Mouse (Mus musculus): ENCODE results near the gene Myh6. TPM values are rescaled to one million over a fixed set of nuclear protein-coding genes. Genes with fewer than 3 reads are reported as not detected.

Gene Myh6
- polyA plus RNA-seq, 1 experiment from 2014 or later: 179 TPM

DNA sequence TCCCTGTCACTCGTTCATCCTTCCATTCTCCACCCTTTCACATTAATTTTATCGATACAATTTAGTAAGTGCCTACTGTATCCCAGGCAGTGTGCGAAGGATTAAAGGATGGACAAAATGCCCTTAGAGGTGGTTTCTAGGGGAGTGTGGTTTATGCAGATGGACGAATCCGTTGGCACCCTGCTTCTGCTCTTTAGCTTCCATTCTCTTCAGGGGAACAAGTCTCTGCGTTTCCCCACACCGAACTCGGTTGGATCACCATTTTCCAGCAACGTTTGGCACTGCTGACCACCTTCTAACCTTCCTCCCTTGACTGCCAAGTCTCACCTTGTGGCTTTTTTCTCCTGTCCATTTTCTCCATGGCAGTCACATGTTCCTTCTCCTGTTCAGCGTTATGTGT, 53.4 kb downstream of the Myh6 start:
- Histone ChIP-seq H3K4me2 (ENCODE audit: low read depth, low read length) (peak overlapping the region; percentile 99), H3K9ac (ENCODE audit: low read length) (peak overlapping the region; percentile 91), H3K27ac (ENCODE audit: low read length) (peak overlapping the region; percentile 68; the same call in 1 of the 2 replicates), H3K4me3 (ENCODE audit: low read length) (peak overlapping the region; percentile 83), H3K36me3 (ENCODE audit: control insufficient read depth, insufficient read depth, low read length) (peaks cover 2% of the 10 kb centered on the region; the same call in 1 of the 2 replicates), H3K27me3 (ENCODE audit: control insufficient read depth, insufficient read depth, low read depth, low read length) (no peaks in the 10 kb centered on the region), H3K9me3 (ENCODE audit: control insufficient read depth, low read length) (no peaks in the 10 kb centered on the region), H3K4me1 (replicated peaks; ENCODE audit: control insufficient read depth, insufficient read depth, low read length) (peaks cover 4% of the 10 kb centered on the region; the same call in 1 of the 2 replicates)
- 17% methylated on average over 10 of the region's 10 CpGs for WGBS
- no peak for ATAC-seq (ENCODE audit: low read depth)

DNA sequence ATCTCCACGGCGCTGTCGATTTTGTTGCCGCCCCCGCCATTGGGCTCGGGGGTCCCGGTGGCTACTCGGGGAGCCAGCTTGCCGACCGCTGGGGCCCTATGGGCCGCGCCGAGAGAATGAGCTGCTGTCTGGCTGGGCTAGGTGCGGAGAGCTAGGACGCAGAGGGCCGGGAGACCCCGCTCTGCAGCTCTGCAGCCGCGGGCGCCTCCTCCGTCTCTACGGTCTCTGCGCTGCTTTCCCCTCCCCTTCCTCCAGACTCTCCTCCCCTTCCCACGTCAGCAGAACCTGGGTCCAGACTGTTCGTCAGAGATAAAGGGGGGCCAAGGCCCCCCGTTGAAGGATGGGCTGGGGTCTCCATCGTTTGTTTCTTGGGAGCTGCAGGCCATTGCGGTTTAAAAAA, 53.8 kb downstream of the Myh6 start, which contains the start of gene Slc22a17:
Gene Slc22a17 (minus strand): TSS at position 247 of the 400 bp plus-strand sequence.
- Histone ChIP-seq H3K4me1 (replicated peaks; ENCODE audit: control insufficient read depth, insufficient read depth, low read length) (peaks cover 4% of the 10 kb centered on the region; the same call in 1 of the 2 replicates), H3K27me3 (ENCODE audit: control insufficient read depth, insufficient read depth, low read depth, low read length) (no peaks in the 10 kb centered on the region), H3K4me2 (ENCODE audit: low read depth, low read length) (peak within 1 kb of the TSS; percentile 99), H3K9ac (ENCODE audit: low read length) (peak within 1 kb of the TSS; percentile 91), H3K36me3 (ENCODE audit: control insufficient read depth, insufficient read depth, low read length) (peaks cover 2% of the 10 kb centered on the region; the same call in 1 of the 2 replicates), H3K4me3 (ENCODE audit: low read length) (peak within 1 kb of the TSS; percentile 83), H3K9me3 (ENCODE audit: control insufficient read depth, low read length) (no peaks in the 10 kb centered on the region), H3K27ac (ENCODE audit: low read length) (peak within 1 kb of the TSS; percentile 68)
- WGBS: under 1% methylated on average over 28 of the region's 28 CpGs
- ATAC-seq (ENCODE audit: low read depth): peak; percentile 94

DNA sequence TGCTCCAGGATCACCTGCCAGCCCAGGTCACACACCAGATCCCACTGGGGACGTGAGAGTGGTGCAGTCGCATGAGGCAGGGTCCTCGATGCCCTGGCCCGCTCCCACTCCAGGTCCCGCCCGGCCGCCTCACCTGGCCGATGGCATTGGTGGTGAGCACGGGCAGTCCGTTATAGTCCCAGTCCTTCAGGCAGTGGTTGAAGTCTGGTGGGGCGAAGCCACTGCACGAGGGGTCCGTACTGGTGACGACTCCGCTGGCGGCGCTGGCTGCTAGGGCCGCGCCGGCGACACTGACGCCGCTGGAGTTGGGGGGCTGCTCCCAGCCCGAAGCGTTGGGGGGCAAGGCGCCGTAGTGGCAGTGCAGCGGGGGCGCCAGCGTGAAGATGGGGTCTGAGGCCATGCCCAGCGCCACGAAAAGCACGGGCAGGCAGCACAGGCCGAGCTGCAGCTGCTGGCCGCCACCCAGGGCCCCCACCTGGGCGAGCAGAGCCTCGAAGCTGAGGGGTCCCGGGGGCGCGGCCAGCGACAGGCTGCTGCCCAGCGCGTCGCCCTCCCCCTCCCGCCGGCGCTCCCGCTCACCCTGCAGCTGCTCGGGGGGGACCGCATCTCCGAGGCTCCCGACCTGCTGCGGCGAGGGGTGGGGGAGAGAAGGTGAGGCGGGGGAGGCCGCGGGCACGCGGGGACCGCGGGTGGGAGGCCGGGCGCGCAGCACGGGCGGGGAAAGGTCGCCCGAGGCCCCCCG, 54.4 kb downstream of the Myh6 start:
- Histone ChIP-seq H3K4me1 (replicated peaks; ENCODE audit: control insufficient read depth, insufficient read depth, low read length) (peaks cover 4% of the 10 kb centered on the region; the same call in 1 of the 2 replicates), H3K4me2 (ENCODE audit: low read depth, low read length) (peak overlapping the region; percentile 99), H3K9ac (ENCODE audit: low read length) (peak overlapping the region; percentile 91), H3K36me3 (ENCODE audit: control insufficient read depth, insufficient read depth, low read length) (peaks cover 3% of the 10 kb centered on the region; the same call in 1 of the 2 replicates), H3K27me3 (ENCODE audit: control insufficient read depth, insufficient read depth, low read depth, low read length) (no peaks in the 10 kb centered on the region), H3K27ac (ENCODE audit: low read length) (peak overlapping the region; percentile 68), H3K9me3 (ENCODE audit: control insufficient read depth, low read length) (no peaks in the 10 kb centered on the region), H3K4me3 (ENCODE audit: low read length) (peak overlapping the region; percentile 83)
- peak; percentile 63 for ATAC-seq (ENCODE audit: low read depth)
- WGBS: 1% methylated on average over 60 of the region's 69 CpGs

DNA sequence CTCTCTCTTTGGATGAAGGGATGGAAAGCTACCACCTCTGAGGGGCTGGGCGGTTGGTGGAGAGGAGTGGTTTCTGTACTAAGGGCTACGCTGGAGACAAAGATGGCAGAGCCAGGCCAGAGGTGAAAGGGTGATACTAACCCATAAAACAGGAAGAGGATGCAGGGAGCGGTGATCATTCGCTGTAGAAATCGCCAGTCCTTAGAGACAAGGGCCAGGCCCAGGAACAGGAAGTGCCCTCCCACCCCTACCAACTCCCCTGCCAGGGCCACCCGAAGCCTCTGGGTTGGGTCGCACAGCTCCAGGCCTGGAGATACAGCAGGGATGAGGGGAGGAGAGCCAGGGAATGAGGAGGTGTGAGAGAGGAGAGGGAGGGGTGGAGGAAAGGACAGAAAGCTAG, 58.0 kb downstream of the Myh6 start:
- Histone ChIP-seq H3K9ac (ENCODE audit: low read length) (no peak overlapping the region), H3K4me3 (ENCODE audit: low read length) (no peak overlapping the region), H3K27me3 (ENCODE audit: control insufficient read depth, insufficient read depth, low read depth, low read length) (no peaks in the 10 kb centered on the region), H3K4me1 (replicated peaks; ENCODE audit: control insufficient read depth, insufficient read depth, low read length) (peaks cover 4% of the 10 kb centered on the region; the same call in 1 of the 2 replicates), H3K4me2 (ENCODE audit: low read depth, low read length) (no peak overlapping the region), H3K9me3 (ENCODE audit: control insufficient read depth, low read length) (no peaks in the 10 kb centered on the region), H3K27ac (ENCODE audit: low read length) (no peak overlapping the region), H3K36me3 (ENCODE audit: control insufficient read depth, insufficient read depth, low read length) (peaks cover 4% of the 10 kb centered on the region; the same call in 1 of the 2 replicates)
- no peak for ATAC-seq (ENCODE audit: low read depth)
- WGBS: 74% methylated on average over 7 of the region's 7 CpGs

DNA sequence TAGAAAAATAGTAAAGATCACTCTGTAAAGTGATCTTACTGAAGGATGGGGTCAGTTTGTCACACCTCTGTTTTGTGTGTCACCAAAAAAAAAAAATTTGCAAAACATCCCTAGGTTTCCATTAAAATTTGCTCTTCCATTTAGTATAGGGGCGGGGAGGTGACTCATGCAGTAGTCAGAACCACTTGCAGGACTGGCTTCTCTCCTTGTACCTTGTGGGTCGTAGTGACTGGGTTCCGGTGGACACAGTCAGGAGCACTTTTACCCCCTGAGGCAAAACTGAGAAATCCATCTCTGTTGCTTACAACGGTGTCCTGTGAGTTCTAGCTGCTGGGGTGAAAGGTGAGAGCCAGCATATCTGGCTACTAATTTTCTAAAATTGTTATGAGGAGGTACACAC, 63.1 kb downstream of the Myh6 start:
- 88% methylated on average over 4 of the region's 4 CpGs for WGBS
- H3K4me2 ChIP-seq (ENCODE audit: low read depth, low read length): no peak overlapping the region
- ATAC-seq (ENCODE audit: low read depth): no peak
- H3K36me3 ChIP-seq (ENCODE audit: control insufficient read depth, insufficient read depth, low read length): peaks cover 6% of the 10 kb centered on the region
- H3K4me1 ChIP-seq (replicated peaks; ENCODE audit: control insufficient read depth, insufficient read depth, low read length): no peaks in the 10 kb centered on the region
- H3K4me3 ChIP-seq (ENCODE audit: low read length): no peak overlapping the region
- H3K9me3 ChIP-seq (ENCODE audit: control insufficient read depth, low read length): no peaks in the 10 kb centered on the region
- no peak overlapping the region for H3K9ac ChIP-seq (ENCODE audit: low read length)
- no peak overlapping the region for H3K27ac ChIP-seq (ENCODE audit: low read length)
- H3K27me3 ChIP-seq (ENCODE audit: control insufficient read depth, insufficient read depth, low read depth, low read length): no peaks in the 10 kb centered on the region

DNA sequence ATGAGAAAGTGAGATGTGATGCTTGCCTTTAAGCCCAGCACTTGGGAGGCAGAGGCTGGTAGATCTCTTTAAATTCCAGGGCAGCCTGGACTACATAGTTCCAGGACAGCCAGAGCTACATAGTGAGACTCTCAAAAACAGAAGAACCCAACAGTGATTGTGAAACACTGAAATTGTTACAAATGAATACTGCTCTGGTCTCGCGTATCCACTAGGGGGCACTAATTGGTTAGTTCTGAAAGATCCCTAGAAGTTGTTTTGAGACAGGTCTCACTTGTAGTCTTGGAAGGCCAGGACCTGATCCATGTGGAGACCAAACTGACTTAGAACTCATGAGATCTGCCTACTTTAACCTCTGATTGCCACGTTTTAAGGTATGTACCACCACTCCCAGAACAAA, 66.3 kb downstream of the Myh6 start:
- no peaks in the 10 kb centered on the region for H3K27me3 ChIP-seq (ENCODE audit: control insufficient read depth, insufficient read depth, low read depth, low read length)
- no peak overlapping the region for H3K27ac ChIP-seq (ENCODE audit: low read length)
- H3K4me3 ChIP-seq (ENCODE audit: low read length): no peak overlapping the region
- no peak overlapping the region for H3K4me2 ChIP-seq (ENCODE audit: low read depth, low read length)
- peaks cover 4% of the 10 kb centered on the region; the same call in 1 of the 2 replicates for H3K4me1 ChIP-seq (replicated peaks; ENCODE audit: control insufficient read depth, insufficient read depth, low read length)
- peak; percentile 79 for ATAC-seq (ENCODE audit: low read depth)
- WGBS: 0% methylated on average over 3 of the region's 3 CpGs
- no peak overlapping the region for H3K9ac ChIP-seq (ENCODE audit: low read length)
- no peaks in the 10 kb centered on the region for H3K9me3 ChIP-seq (ENCODE audit: control insufficient read depth, low read length)
- H3K36me3 ChIP-seq (ENCODE audit: control insufficient read depth, insufficient read depth, low read length): peaks cover 27% of the 10 kb centered on the region

DNA sequence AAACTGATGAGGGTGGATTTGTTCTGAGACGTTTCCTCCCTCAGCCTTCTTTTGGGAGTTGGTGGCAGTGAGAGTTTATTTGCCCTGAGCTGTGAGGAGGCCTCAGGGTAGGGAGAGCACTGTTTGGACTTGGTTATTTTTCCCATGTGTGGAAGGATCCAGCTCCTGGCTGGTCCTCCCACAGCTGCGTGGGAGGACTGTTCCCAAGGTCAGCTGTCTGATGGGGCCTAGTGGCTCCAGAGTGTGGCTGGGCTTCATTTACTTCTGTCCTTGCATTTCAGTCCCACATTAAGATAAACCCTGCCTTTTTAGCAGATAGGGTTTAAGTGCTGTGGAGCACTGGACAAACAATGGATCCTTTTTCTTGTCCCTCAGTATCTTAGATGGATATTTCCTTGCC, 69.3 kb downstream of the Myh6 start:
- Histone ChIP-seq H3K4me2 (ENCODE audit: low read depth, low read length) (no peak overlapping the region), H3K36me3 (ENCODE audit: control insufficient read depth, insufficient read depth, low read length) (peaks cover 27% of the 10 kb centered on the region), H3K4me1 (replicated peaks; ENCODE audit: control insufficient read depth, insufficient read depth, low read length) (peaks cover 9% of the 10 kb centered on the region; the same call in 1 of the 2 replicates), H3K27ac (ENCODE audit: low read length) (no peak overlapping the region), H3K9ac (ENCODE audit: low read length) (no peak overlapping the region), H3K4me3 (ENCODE audit: low read length) (no peak overlapping the region), H3K27me3 (ENCODE audit: control insufficient read depth, insufficient read depth, low read depth, low read length) (no peaks in the 10 kb centered on the region), H3K9me3 (ENCODE audit: control insufficient read depth, low read length) (no peaks in the 10 kb centered on the region)
- WGBS: 56% methylated on average over 2 of the region's 2 CpGs
- no peak for ATAC-seq (ENCODE audit: low read depth)

DNA sequence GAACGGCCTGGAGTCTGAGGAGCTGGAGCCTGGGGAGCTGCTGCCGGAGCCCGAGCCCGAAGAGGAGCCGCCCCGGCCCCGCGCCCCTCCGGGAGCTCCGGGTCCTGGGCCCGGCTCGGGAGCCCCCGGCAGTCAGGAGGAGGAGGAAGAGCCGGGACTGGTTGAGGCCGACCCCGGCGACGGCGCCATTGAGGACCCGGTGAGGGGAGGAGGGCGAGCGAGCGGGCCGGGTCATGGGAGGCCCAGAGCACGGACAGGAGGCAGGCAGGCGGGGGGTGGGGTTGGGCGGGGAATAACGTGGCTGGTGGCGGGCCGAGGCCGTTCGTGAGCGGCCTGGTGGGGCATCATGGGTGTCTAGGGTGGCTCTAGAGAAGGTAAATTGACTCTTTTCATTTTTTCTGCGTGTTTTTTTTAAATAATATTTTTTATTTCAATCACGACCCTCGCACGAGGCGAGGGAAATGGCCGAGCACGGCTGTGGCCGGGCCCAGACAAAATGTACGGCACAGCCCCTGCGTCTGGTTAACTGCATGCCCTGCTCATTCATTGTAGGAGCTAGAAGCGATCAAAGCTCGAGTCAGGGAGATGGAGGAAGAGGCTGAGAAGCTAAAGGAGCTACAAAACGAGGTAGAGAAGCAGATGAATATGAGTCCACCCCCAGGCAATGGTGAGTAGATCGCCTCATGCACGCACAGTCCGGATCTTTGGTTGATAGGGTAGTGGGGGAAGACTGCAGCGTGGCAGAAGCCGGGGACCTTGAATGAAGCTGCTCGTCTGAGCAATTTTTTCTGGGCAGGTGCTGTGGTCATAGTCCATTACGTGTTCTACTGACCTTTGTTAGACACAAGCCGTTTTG, 72.2 kb downstream of the Myh6 start:
- under 1% methylated on average over 49 of the region's 54 CpGs for WGBS
- ATAC-seq (ENCODE audit: low read depth): peak; percentile 70

More for the DNA sequence above, 72.2 kb downstream of the Myh6 start:
- no peaks in the 10 kb centered on the region for H3K27me3 ChIP-seq (ENCODE audit: control insufficient read depth, insufficient read depth, low read depth, low read length)
- H3K27ac ChIP-seq (ENCODE audit: low read length): peak overlapping the region; percentile 93
- peak overlapping the region; percentile 93 for H3K4me3 ChIP-seq (ENCODE audit: low read length)
- no peaks in the 10 kb centered on the region for H3K9me3 ChIP-seq (ENCODE audit: control insufficient read depth, low read length)
- peak overlapping the region; percentile 100 for H3K9ac ChIP-seq (ENCODE audit: low read length)
- peak overlapping the region; percentile 91 for H3K4me2 ChIP-seq (ENCODE audit: low read depth, low read length)
- peaks cover 27% of the 10 kb centered on the region for H3K36me3 ChIP-seq (ENCODE audit: control insufficient read depth, insufficient read depth, low read length)
- peaks cover 9% of the 10 kb centered on the region; the same call in 1 of the 2 replicates for H3K4me1 ChIP-seq (replicated peaks; ENCODE audit: control insufficient read depth, insufficient read depth, low read length)

Data from lung, embryonic 16.5 days (tissue).